Mouse (Mus musculus) intestine, embryonic 15.5 days (tissue): Measurements from ENCODE around the gene Cdc42bpg. TPM values are rescaled to one million over a fixed set of nuclear protein-coding genes. Genes with fewer than 3 reads are reported as not detected.
"Not testable (repeated sequence)": the region's sequence is repeated elsewhere in the genome, so short reads cannot be mapped to it uniquely, and the experiment has no call there.

ENCODE experiments used
- ATAC-seq: fragments of 200-750 bp; cut with Nextera tagmentation; 2 replicates; pipeline ENCODE4 v1.8.0; 2017; ENCODE audit warnings: moderate TSS enrichment, moderate library complexity
- H3K27ac ChIP-seq: fragments of 300-500 bp; sonication (generic); 2 replicates; pipeline ENCODE4 v1.5.1; 2015; ENCODE audit warnings: mild to moderate bottlenecking, inconsistent platforms
- H3K27me3 ChIP-seq: fragments of 300-500 bp; sonication (generic); replicated peaks from 2 replicates; pipeline ENCODE4 v1.6.1; 2015; ENCODE audit warnings: inconsistent platforms
- H3K36me3 ChIP-seq: fragments of 300-500 bp; sonication (generic); 2 replicates; pipeline ENCODE4 v1.6.1; 2015; ENCODE audit warnings: inconsistent platforms
- H3K4me1 ChIP-seq: fragments of 300-500 bp; sonication (generic); replicated peaks from 2 replicates; pipeline ENCODE4 v1.6.1; 2015; ENCODE audit warnings: inconsistent platforms
- H3K4me2 ChIP-seq: fragments of 300-500 bp; sonication (generic); replicated peaks from 2 replicates; pipeline ENCODE4 v1.6.1; 2015; ENCODE audit warnings: mild to moderate bottlenecking, inconsistent platforms
- H3K4me3 ChIP-seq: fragments of 300-500 bp; sonication (generic); replicated peaks from 2 replicates; pipeline ENCODE4 v1.5.1; 2015; ENCODE audit warnings: inconsistent platforms
- H3K9ac ChIP-seq: fragments of 300-500 bp; sonication (generic); 2 replicates; pipeline ENCODE4 v1.6.1; 2015; ENCODE audit warnings: inconsistent platforms
- H3K9me3 ChIP-seq: fragments of 300-500 bp; sonication (generic); 2 replicates; pipeline ENCODE4 v1.6.1; 2016; ENCODE audit warnings: inconsistent platforms
- WGBS: fragments of 180-500 bp; shearing (Covaris S2); methylation state at CpG from one replicate; pipeline ENCODE4 v1.1.7; 2015; 5-methylcytosine and 5-hydroxymethylcytosine counted together
- polyA plus RNA-seq: library from polyadenylated mRNA; unstranded; fragments of >200 nt; fragmentation: Nextera tagmentation; extraction: Ambion mirVana; gene quantifications from 2 replicates; pipeline ENCODE4 v1.2.1, GENCODE M21; 2015

Cdc42bpg gene
- polyA plus RNA-seq, 1 experiment from 2014 or later, result 1.0 TPM

DNA sequence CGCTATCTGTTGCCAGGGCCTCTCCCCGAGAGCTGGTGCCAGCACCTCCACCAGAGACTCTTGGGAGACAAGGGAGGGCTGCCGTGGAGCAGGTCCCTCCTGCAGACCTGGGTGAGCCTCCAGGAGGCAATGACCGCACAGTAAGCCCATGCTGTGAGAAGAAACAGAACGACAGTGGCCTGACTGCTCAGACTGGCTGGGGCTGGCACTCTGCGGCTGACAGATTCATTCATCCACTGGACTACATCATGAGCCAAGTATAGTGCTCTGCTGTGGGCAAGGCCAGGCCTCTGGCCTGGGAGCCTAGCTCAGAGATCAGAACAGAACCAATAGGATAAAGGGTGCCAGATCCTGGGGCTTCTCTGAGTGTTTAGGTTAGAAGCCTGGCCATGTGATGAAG lies 2.4 kb upstream of the Cdc42bpg start:
- Histone ChIP-seq H3K27ac (no peak overlapping the region), H3K9ac (0 out of 2 replicates have a peak overlapping the region, but pooled peaks have one; percentile 23), H3K9me3 (no peaks in the 10 kb centered on the region), H3K4me1 (peaks cover 10% of the 10 kb centered on the region; the same call in 1 of the 2 replicates), H3K4me3 (no peak overlapping the region), H3K4me2 (no peak overlapping the region), H3K36me3 (peaks cover 8% of the 10 kb centered on the region; the same call in 1 of the 2 replicates), H3K27me3 (no peaks in the 10 kb centered on the region)
- 74% methylated on average over 6 of the region's 6 CpGs for WGBS
- ATAC-seq, result no peak

DNA sequence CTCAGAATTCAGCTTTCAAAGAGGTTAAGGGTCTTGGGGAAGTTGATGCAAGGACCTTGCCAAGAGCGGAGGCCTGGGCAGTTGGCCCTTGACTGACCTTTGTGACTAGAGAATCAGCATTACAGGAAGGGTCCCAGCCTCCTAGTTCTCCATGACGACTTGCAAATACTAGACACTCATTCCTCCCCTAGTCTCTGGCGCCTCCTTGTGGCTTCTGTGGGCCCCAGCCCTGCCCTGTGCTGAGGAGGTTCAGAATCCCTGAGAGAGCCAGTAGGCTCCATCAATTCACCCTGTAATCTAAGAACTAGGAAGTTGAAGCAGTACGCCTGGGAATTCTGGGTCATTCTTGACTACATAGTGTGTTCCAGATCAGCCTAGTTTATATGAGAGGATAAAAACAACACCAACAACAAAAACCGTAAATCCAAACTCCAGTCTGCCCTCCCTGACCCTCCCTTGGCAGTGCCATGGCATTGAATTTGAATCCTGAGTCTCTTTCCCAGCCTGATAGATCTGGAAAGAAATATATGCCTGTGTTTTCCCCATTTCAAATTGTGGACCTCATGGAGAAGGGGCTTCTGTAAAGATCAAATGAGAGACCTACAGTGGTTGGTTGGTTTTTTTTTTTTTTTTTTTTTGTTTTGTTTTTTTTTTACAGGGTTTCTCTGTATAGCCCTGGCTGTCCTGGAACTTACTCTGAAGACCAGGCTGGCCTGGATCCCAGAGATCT lies 1.3 kb upstream of the Cdc42bpg start:
- no peaks in the 10 kb centered on the region for H3K27me3 ChIP-seq
- no peak overlapping the region for H3K9ac ChIP-seq
- peaks cover 11% of the 10 kb centered on the region; the same call in 1 of the 2 replicates for H3K4me1 ChIP-seq
- ATAC-seq, result peak; percentile 54
- H3K9me3 ChIP-seq, result no peaks in the 10 kb centered on the region
- H3K4me3 ChIP-seq, result no peak overlapping the region
- 22% methylated on average over 5 of the region's 5 CpGs for WGBS
- H3K36me3 ChIP-seq, result no peaks in the 10 kb centered on the region
- H3K4me2 ChIP-seq, result no peak overlapping the region
- H3K27ac ChIP-seq, result 0 out of 2 replicates have a peak overlapping the region, but pooled peaks have one; percentile 22

DNA sequence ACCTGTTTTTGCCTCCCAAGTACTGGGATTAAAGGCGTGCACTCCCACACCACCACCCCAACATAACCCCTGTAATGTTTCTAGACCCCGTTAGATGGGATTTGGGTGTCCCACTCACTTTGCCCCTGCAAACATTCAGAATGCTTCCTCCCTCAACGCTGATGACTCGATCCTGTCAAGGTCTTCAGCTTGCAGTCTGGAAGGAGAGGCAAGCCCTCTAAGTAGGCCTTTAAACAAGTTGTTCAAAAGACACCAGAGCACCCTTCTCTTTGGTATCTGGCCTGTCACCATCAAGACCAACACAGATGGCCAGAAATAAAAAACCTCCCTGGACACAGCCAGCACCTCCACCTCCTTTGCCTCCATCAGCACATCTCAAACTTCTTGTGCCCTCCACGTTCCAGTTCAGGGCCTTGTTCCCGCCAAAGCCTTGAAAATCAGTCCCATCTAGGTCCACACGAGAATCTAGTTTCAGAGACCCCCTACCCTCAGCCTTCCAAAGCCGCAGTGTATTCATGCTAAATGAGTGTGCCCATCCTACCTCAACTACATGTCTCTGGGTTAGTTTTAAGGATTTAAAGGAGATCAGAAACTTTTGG lies 640 bp upstream of the Cdc42bpg start:
- H3K4me3 ChIP-seq, result peak overlapping the region; percentile 70
- no peaks in the 10 kb centered on the region for H3K9me3 ChIP-seq
- H3K9ac ChIP-seq, result peak overlapping the region; percentile 70; the same call in 1 of the 2 replicates
- ATAC-seq, result no peak
- H3K4me1 ChIP-seq, result peaks cover 11% of the 10 kb centered on the region; the same call in 1 of the 2 replicates
- H3K27me3 ChIP-seq, result no peaks in the 10 kb centered on the region
- WGBS, result 57% methylated on average over 8 of the region's 8 CpGs
- peak overlapping the region; percentile 66 for H3K4me2 ChIP-seq
- H3K36me3 ChIP-seq, result no peaks in the 10 kb centered on the region
- peak overlapping the region; percentile 52; the same call in 1 of the 2 replicates for H3K27ac ChIP-seq

DNA sequence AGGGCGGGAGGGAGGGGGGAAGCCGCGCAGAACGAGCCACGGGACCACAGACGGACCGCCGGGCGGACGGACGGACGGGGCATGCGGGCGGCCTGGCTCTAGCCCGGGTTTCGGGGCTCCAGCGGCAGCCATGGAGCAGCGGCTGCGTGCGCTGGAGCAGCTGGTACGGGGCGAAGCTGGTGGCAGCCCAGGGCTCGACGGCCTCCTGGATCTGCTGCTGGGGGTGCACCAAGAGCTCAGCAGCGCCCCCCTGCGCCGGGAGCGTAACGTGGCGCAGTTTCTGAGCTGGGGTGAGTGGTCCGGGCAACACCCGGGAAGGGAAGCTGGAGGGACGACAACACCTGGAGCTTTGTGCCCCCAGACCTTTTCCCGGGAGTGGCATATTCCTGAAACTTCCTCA lies 330 bp downstream of the Cdc42bpg start:
- H3K4me2 ChIP-seq, result peak overlapping the region; percentile 66
- WGBS, result under 1% methylated on average over 34 of the region's 34 CpGs
- no peaks in the 10 kb centered on the region for H3K27me3 ChIP-seq
- H3K36me3 ChIP-seq, result peaks cover 4% of the 10 kb centered on the region; the same call in 1 of the 2 replicates
- ATAC-seq, result peak; percentile 75
- peak overlapping the region; percentile 70 for H3K4me3 ChIP-seq
- peak overlapping the region; percentile 70 for H3K9ac ChIP-seq
- H3K4me1 ChIP-seq, result peaks cover 11% of the 10 kb centered on the region; the same call in 1 of the 2 replicates
- no peaks in the 10 kb centered on the region for H3K9me3 ChIP-seq
- peak overlapping the region; percentile 78 for H3K27ac ChIP-seq

DNA sequence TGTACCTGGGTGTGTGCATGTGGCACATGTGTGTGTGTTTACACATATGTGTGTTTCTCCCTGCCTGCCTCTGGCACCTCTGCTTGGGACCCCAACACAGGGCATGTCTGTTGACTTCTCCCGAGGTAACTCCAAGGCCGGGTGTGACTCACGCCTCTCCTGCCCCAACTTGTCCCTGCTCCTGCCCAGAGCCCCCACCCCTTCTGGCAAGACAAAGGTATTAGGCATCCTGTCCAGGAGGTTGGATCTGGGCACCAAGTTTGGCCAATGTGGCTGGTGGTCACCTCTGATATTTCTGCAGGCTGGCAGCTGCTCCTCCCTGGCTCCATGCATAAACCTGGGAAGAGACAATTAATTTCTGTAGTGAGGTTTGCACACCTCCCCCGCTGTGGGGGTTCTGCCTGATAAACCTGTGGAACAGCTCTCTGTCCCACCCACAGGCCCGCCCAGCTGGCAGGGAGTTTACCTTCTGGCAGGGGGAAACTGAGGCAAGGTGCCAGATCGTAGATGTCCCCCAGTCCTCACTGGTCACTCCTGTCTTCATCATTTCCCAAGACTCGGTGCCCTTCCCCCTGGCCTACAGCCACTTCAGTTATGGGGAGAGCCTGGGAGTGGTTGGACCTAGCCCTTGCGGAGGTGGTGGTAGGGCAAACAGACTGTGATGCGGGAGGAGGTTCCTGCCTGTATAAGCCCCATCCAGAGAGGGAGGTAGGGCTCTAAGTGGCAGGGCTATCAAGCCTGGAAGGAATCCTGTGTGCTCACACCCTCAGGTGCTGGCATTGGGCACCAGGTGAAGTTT lies 1.7 kb downstream of the Cdc42bpg start:
- 63% methylated on average over 9 of the region's 9 CpGs for WGBS
- Histone ChIP-seq H3K4me1 (peaks cover 11% of the 10 kb centered on the region; the same call in 1 of the 2 replicates), H3K27ac (peak overlapping the region; percentile 36; the same call in 1 of the 2 replicates), H3K4me3 (peak overlapping the region; percentile 70), H3K27me3 (no peaks in the 10 kb centered on the region), H3K9ac (0 out of 2 replicates have a peak overlapping the region, but pooled peaks have one; percentile 70), H3K4me2 (peak overlapping the region; percentile 66), H3K36me3 (peaks cover 9% of the 10 kb centered on the region; the same call in 1 of the 2 replicates), H3K9me3 (no peaks in the 10 kb centered on the region)
- no peak for ATAC-seq

DNA sequence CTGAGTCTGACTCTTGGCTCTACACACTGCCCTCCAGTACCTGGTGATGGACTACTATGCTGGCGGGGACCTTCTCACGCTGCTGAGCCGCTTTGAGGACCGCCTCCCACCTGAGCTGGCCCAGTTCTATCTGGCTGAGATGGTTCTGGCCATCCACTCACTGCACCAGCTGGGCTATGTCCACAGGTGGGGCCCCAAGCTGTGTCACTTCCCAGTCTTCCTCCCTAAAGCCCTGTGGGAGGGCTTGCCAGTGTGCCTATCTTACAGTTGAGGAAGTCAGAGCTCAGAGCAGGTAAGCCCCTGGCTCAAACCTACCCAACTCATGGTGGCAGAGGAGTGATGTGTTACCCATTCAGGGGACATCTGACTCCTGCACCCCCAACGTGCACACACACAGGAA lies 3.9 kb downstream of the Cdc42bpg start:
- WGBS, result 93% methylated on average over 5 of the region's 5 CpGs

DNA sequence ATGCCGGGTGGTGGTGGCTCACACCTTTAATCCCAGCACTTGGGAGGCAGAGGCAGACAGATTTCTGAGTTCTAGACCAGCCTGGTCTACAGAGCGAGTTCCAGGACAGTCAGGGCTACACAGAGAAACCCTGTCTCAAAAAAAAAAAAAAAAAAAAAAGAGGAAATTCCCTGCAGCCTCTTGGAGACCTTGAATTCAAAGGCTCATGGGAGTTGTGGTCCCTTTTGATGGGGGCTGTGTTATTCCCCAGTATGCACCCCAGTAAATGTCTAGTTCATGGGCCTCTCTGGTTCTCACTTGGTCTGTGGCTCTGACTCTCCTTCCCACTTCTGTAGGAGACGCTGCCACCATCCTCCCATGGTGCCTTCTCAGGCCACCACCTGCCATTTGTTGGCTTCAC lies 5.5 kb downstream of the Cdc42bpg start:
- H3K4me2 ChIP-seq, H3K4me3 ChIP-seq, H3K27me3 ChIP-seq, ATAC-seq, H3K27ac ChIP-seq, H3K9me3 ChIP-seq, H3K9ac ChIP-seq: not testable (repeated sequence)
- H3K36me3 ChIP-seq, result peaks cover 36% of the 10 kb centered on the region
- H3K4me1 ChIP-seq, result peaks cover 11% of the 10 kb centered on the region; the same call in 1 of the 2 replicates
- 94% methylated on average over 3 of the region's 3 CpGs for WGBS

More for the DNA sequence above, 3.9 kb downstream of the Cdc42bpg start:
- H3K4me2 ChIP-seq, result no peak overlapping the region
- H3K9ac ChIP-seq, result no peak overlapping the region
- H3K4me3 ChIP-seq, result no peak overlapping the region
- no peak overlapping the region for H3K27ac ChIP-seq
- peaks cover 11% of the 10 kb centered on the region; the same call in 1 of the 2 replicates for H3K4me1 ChIP-seq
- ATAC-seq, result no peak
- peaks cover 24% of the 10 kb centered on the region; the same call in 1 of the 2 replicates for H3K36me3 ChIP-seq
- no peaks in the 10 kb centered on the region for H3K27me3 ChIP-seq
- H3K9me3 ChIP-seq, result no peaks in the 10 kb centered on the region

DNA sequence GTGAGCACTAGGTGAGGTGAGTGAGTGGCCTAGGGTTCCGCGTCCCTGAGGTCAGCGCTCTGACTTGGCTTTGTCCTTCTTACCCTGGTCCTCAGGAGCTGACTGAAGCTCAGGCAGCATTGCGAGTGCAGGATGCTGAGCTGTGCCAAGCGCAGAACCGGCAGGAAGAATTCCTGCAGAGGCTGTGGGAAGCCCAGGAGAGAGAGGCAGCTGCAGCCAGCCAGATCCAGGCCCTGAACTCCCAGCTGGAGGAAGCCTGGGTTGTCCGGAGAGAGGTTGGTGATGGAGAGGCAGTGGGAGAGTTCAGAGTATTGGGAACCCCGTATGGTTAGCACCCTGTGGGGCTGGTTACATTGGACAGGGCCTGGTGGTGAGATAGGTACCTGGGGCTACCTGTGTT lies 7.5 kb downstream of the Cdc42bpg start:
- Histone ChIP-seq H3K9ac (no peak overlapping the region), H3K27ac (no peak overlapping the region), H3K36me3 (peaks cover 48% of the 10 kb centered on the region), H3K27me3 (no peaks in the 10 kb centered on the region), H3K4me3 (no peak overlapping the region), H3K4me1 (peaks cover 1% of the 10 kb centered on the region; the same call in 1 of the 2 replicates), H3K9me3 (no peaks in the 10 kb centered on the region), H3K4me2 (no peak overlapping the region)
- no peak for ATAC-seq
- WGBS, result 91% methylated on average over 8 of the region's 8 CpGs

DNA sequence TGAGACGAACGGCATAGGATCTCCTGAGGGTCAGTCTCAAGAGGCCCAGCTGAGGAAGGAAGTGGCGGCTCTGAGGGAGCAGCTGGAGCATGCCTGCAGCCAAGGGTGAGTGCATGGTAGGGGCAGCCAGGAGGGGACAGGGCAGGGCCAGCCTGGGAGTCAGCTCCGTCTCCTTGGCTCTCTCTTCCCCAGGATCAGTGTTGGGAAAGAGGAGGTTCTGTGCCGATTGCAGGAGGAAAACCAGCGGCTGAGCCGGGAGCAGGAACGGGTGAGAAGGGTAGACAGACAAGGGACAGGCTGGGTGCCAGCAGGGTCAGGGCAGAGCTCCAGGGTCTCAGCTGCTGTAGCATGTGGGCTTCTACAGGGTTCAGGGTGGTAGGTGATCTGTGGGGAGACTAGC lies 8.3 kb downstream of the Cdc42bpg start:
- no peak overlapping the region for H3K4me3 ChIP-seq
- no peak overlapping the region for H3K27ac ChIP-seq
- no peaks in the 10 kb centered on the region for H3K27me3 ChIP-seq
- peaks cover 48% of the 10 kb centered on the region for H3K36me3 ChIP-seq
- no peaks in the 10 kb centered on the region for H3K9me3 ChIP-seq
- H3K9ac ChIP-seq, result no peak overlapping the region
- WGBS, result 78% methylated on average over 8 of the region's 8 CpGs
- no peaks in the 10 kb centered on the region for H3K4me1 ChIP-seq
- no peak overlapping the region for H3K4me2 ChIP-seq
- ATAC-seq, result no peak

DNA sequence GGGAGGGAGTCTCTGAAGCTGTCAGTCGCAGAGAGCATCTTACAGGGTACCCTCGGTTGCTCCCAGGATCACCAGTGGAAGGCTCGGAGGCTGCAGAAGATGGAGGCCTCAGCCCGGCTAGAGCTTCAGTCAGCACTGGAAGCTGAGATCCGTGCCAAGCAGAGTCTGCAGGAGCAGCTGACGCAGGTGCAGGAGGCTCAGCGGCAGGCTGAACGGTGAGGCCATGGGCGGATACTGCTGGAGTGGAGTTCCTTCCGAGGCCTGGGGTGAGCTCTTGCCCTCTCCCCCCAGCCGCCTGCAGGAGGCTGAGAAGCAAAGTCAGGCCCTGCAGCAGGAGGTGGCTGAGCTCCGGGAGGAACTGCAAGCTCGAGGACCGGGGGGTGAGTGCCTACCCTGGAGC lies 9.3 kb downstream of the Cdc42bpg start:
- Histone ChIP-seq H3K9me3 (no peaks in the 10 kb centered on the region), H3K27ac (no peak overlapping the region), H3K27me3 (no peaks in the 10 kb centered on the region), H3K4me3 (no peak overlapping the region), H3K9ac (no peak overlapping the region), H3K4me1 (no peaks in the 10 kb centered on the region), H3K36me3 (peaks cover 51% of the 10 kb centered on the region), H3K4me2 (no peak overlapping the region)
- ATAC-seq, result no peak
- 75% methylated on average over 14 of the region's 14 CpGs for WGBS

DNA sequence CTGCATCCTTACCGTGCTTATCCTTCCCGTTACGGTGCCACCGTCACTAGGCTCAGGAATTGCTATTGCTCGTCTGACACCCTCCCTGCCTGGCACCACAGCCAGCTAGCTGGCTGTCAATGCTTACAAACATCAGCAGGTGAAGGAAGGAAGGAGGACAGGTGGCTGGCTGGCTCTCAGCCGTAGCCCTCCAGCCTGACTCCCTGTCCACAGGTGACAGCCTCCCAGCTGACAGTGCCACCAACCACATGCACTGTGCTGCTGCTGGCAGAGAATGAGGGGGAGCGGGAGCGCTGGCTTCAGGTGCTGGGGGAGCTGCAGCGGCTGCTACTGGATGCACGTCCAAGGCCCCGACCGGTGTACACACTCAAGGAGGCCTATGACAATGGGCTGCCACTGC lies 11.9 kb downstream of the Cdc42bpg start:
- Histone ChIP-seq H3K4me3 (no peak overlapping the region), H3K36me3 (peaks cover 58% of the 10 kb centered on the region), H3K4me2 (no peak overlapping the region), H3K9ac (no peak overlapping the region), H3K27ac (no peak overlapping the region), H3K27me3 (no peaks in the 10 kb centered on the region), H3K9me3 (no peaks in the 10 kb centered on the region), H3K4me1 (0 out of 2 replicates have a peak, but pooled peaks cover 3% of the 10 kb centered on the region)
- ATAC-seq, result no peak
- 89% methylated on average over 12 of the region's 12 CpGs for WGBS

DNA sequence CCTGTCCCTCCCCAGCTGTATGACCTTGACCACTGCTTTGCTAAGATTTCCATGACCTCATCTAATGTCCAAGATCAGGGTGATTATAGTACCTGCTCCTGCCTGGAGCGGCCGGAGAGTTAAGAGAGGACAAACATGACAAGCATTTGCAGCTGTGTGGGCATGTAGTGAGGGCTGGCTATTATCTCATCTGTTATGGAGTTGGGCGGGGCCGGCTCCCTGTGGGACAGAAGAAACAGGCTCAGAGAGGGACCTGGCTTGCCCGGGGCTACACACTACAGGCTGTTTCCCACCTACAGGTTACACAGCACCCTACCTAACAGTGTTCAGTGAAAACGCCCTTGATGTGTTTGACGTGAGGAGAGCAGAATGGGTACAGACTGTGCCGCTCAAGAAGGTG lies 15.1 kb downstream of the Cdc42bpg start:
- Histone ChIP-seq H3K4me3 (no peak overlapping the region), H3K36me3 (peaks cover 35% of the 10 kb centered on the region), H3K9ac (no peak overlapping the region; the same call in 1 of the 2 replicates), H3K4me1 (0 out of 2 replicates have a peak, but pooled peaks cover 3% of the 10 kb centered on the region), H3K27ac (no peak overlapping the region), H3K4me2 (no peak overlapping the region), H3K27me3 (no peaks in the 10 kb centered on the region), H3K9me3 (no peaks in the 10 kb centered on the region)
- 59% methylated on average over 8 of the region's 8 CpGs for WGBS
- ATAC-seq, result peak; percentile 29; the same call in 1 of the 2 replicates
